Mouse (Mus musculus) activated CD4-positive, CD25-positive, alpha-beta regulatory T cell, adult 4 months (primary cell): ENCODE measurements around the gene Naif1. TPM values are rescaled to one million over a fixed set of nuclear protein-coding genes. Genes with fewer than 3 reads are reported as not detected.

Source experiments
- ATAC-seq: one replicate; pipeline ENCODE4 v1.8.0; 2017
- polyA plus RNA-seq, 2 experiments: library from polyadenylated mRNA; unstranded; fragments of 100-300 nt; shearing (Covaris generic); gene quantifications; one replicate each; pipeline ENCODE4 v1.2.1; 2017

Naif1 gene
- 1 to 10 TPM; 5.2 TPM for polyA plus RNA-seq

DNA sequence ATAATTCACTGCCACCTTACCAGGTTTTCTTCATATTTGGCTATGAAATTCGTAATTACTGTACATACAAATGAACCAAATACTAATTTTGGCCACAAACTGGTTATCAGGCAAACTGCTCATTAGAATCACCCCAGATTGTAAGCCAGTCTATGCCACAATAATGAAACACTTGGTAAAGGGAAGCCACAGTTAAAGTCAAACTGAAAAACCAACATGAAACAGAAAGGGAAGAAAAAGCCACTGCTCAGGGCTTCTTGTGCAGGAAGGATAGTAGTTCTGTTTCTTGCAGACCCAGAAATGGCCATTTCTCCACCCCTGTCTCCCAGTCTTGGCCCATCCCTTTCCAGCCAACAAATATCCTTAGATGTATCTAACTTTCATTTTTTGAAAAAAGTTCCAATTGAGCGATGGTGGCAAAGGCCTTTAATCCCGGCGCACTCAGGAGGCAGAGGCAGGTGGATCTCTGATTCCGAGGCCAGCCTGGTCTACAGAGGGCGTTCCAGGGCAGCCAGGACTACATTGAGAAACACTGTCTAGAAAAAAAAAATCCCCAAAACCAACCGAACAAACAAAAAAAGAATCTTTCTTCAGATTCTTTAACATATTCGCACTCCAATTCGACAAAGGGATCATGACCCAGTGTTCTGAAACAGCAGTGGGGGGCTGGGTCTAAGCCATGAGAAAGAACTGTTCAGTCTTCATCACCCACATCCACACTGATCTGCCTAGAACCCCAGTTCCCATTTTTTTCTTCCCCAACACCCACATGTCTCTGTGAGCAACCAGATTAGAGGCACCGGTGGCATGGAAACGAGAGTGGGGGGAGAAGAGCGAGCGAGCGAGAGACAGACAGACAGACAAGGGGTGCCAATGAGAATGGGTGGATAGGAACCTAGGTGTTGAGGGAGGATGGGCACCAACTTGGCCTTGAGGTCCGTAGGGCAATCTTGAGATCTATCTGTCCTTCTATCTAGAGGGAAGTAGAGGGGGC is at the start of gene Naif1:
Gene Naif1 (plus strand): TSS at position 697 of the 994 bp plus-strand sequence.
- no peak for ATAC-seq

DNA sequence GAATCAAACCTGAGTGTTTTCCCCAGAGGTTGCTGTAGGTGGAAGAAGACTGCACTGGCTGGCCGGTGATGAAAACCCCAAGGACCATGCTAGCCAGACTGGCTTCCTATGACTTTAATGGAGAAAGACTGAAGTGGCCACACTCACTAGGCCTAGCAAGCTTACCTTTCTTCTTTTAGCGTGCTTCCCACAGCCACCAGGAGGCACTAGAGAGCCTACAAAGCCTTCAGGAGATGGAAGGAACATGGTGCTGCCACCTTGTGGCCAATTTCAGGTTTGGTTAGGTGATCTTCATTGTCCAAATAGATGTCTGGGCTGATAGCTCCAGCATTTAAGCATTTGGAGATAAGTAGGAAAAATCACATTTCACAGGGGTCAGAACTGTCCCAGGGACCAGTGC is 45.6 kb upstream of the Naif1 start:
- ATAC-seq: peak; percentile 78

DNA sequence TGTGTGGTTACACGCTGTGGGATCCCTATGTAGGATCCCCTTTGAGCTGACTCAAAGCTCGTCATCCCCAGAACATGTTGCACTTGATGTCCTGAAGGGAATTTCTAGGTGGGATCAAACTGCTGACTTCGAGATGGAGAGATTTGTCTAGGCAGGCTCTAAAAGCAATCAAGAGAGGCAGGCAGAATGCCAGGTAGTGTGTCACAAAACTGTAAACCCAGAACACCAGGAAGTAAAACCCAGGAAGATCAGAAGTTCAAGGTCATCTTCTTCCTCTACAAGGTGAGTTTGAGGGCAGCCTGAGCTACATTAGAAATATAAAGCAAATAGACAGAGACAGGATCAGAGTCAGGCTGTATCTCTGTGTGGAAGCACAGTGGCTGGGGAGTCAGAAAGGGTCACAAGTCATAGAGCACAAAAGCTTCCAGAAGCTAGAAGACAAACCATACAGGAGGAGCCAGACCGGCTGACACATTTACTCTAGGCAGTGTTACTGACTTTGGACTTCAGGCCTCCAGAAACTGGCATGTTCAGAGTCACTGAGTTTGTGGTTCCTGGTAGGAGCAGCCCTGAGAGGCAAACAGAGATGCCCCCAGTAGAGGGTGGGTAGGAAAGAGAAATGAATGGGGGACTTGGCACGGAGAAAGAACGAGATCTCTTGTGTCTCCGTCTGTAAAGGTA is 43.0 kb upstream of the Naif1 start:
- no peak for ATAC-seq

DNA sequence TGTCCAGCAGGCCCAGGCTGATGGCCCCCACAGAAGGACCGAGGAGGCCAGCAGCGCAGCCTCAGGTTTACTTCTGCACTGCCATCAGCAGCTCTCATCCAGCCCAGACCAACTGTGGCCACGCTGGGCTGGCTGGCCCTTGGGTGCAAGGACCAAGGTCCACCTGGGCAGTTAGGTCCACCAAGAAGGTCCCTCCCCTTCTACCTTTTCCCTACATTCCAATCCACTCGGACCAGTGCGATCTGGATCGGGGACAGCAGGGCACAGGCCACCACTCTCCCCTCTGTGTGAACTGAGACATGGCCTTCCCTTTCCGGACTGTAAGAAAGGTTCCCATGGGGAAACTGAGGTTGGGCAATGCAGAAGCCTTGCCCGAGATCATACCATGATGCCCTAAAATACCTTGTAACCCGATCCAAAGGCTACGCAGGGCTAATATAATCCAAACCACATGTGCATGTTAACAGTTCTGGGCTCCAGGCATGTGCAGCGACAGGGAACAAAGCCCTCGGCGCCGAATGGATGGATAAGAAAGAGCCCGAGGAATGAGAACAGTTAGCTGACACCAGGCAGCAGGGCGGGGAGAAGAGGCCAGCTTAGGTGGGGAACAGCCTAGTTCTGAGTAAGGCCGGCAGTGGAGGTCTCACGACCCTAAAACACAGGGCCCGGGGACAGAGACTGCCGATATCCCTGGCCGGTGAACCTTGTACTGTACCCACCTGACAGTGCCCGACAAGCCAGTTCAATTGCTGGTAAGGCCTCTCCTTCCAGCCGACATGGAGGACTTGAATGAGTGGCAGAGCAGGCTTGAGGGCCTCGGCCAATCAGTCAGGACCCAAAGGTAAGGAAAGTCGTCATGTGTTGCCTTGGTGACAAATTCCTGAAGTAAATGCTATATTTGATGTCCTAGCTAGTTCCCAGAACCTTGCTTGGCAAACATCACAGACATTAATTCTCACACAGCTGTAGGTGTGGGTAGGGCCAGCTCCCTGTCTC is 41.5 kb upstream of the Naif1 start:
- no peak for ATAC-seq

DNA sequence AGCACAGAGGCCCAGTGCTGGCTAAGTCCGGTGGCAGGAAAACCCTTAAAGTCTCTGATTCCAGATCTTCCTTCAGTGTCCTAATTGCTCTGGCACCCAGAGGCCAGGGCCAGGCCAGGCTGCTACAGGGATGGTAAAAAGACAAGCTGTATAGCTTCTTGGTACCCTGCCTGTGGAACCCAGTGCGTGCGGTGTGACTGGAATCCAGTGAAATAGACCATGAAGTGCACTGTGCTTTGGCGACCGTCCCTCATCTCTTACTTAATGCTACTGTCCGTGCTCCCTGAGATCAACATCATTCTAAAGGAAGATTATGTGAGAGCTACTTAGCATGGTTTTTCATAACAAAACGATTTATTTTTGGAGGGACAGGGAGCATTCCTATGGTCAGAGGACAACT is 38.9 kb upstream of the Naif1 start:
- no peak for ATAC-seq

DNA sequence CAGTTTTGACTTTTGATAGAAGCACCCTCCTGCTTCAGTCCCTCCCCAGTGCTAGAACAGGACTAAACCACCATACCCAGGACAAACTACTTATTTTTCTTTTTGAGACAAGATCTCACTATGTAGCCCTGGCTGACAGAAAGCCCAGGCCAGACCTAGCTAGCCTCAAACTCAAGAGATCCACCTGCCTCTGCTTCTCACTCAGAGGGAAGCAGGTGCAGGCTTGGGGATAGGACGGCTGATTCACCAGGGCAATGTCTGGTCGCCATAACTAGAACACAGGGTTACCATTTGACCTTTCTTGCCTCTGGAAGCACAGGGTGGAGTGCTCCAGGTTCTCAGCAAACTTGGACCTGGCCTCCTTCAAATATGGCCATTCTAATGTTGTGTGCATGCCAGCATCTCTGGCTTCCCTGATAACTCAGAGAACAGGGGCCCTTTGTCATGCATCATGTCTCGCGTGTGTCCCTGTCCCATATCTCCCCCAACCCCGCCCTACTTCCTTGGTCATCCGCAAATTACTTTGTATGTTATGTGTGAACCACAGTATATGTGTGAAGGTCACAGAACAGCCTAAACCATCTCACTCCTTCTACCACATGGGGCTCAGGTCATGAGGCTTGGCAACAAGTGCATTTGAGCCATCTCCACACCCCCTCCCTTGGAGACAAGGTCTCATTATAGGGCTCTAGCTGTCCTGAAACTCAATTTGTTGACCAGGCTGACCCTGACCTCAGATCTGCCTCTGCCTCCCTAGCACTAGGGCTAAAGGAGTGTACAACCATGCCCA is 37.3 kb upstream of the Naif1 start:
- ATAC-seq: no peak

DNA sequence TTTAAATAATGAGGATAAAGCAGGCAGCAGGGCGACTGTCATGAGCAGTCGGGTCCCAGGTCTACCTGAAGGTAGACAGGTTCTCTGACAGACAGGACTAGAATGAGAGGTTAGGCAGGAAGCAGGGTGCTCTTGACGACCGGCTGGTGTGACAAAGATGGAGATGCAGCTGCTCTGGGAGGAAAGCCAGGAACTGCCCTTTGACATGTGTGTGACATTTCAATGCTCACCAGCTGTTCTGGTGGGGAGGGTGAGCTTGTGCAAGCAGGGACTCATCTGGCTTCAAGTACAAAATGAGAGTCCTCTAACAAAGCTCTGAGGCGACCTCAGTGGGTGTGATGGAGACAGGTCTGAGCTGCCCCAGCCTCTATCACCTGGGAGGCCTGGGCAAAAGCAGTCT is 36.3 kb upstream of the Naif1 start:
- ATAC-seq: no peak

DNA sequence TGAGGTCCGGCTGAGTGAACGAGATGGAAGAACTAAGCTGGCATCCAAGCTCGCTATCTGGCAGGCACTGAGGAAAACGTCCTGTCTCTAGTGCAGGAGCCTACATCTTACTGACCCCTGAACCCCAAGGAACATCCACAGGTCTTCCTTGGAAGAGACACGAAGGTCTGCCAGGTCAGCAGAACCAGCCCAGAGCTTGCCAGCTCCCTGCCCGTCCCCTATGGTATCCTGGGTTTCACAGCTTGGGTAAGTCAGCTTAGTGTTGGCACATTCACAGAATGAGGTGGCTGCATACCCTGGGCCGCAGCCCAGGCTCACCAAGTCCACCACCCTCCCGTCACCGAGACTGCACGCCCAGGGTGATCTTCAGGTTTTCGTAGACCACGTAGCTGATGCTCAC is 34.5 kb upstream of the Naif1 start:
- ATAC-seq: no peak

DNA sequence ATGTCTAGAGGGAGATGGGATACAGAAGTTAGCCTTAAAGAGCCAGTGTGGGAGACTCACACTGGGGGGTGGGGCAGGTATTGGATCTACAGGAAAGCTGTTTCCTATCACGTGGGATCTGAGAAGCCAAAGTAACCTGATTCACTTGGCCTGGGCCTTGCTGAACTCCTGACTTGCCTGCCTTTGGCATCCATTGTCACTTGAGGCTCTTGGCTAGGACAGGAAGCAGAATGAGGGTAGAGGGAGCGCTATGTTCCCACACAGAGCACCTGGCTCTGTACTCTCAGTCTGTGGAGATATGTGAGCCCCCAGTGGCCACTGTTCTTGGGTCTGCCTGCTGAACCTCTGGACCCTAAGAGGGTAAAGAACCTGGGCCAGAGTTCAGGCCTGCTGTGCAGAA is 33.7 kb upstream of the Naif1 start:
- ATAC-seq: no peak

DNA sequence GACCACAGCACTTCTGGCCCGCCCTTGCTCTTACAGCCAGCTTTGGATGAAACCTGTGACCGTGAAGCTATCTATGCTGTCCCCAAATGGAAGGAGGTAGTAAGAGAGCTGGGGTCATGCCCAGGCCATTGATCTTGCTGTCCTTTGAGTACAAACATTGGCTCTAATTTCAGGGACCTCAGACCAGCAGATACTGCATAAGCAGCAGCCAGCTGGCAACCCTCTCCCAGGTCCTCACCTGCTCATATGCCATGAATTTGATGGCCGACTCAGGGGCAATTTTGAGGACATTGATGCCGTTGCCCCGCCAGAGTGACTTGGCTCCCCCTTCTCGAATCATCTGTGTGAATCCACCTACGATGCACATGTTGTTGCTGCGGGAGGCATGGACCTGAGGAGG is 32.8 kb upstream of the Naif1 start:
- no peak for ATAC-seq

DNA sequence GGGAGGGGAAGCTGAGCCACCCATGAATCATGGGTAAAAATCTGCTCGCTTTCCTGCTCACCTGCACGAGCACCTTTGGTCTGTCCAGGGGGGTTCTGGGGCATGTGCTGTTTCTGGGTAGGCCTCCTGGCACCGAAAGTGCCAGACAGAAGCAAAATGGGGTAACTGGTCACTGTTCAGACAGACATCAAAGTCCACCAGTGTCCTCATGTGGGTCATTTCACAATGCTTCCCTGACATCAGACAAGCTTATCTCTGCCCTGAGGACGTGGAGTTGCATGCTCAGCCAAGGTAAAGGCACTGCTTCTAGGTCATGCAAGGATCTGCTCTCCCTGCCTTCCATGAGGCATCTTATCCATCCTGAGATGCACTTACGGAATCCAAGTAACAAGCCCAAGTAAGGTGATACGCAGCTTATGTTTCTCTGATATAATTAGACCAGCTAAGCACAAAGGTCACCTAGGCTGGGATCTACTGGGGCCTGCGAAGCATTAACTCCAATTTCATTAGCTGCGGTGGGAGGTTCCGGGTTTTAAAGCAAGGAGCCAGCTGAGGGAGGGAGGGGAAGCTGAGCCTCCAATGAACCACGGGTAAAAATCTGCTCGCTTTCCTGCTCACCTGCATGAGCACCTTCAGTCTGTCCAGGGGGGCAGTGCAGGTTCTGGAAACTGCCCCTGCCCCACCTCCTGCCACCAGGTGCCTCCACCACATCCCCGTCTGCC is 31.7 kb upstream of the Naif1 start:
- ATAC-seq: no peak

DNA sequence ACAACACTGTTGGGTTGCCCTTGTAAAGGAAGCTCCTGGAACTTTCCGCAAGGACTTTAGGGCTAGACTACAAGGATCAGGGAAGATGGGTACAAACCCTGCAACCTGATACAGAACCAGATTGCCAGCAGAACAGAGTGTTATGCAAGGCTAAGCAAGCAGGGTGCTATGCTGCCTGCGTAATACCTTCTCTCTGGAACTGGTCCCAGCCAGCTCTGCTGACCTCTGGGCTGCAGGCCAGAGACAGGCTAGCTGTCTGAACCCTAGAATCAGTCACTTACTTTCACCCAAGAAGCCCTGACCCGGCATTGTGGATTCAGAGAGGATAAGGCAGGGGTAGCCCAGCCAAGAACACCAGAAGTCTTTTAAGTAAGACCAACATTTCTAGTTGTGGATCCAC is 30.9 kb upstream of the Naif1 start:
- no peak for ATAC-seq

DNA sequence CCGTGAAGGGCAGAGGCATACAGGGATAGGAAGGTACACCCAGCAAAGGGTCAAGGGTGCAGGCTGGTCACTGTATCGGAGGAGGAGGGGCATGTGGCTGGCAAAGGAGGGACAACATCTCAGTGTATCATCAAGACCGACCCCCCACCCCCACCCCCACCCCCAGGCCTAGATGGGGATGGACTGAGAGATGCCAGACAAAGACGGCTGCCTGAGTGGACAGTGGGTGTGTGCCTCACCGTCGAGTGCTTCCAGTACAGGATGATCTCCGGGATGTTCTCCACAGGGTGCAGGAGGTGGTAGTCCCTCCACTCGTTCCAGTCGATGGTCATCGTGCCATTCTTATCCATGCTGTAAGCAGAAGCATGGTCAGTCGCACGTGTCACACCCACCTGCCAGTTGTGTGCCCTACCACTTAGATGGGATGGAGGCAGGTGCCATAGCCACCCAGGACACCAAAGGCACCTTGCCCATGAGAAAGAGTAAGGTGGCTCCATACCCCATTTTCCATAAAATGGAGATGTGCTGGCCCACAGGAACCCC is 30.1 kb upstream of the Naif1 start:
- no peak for ATAC-seq

DNA sequence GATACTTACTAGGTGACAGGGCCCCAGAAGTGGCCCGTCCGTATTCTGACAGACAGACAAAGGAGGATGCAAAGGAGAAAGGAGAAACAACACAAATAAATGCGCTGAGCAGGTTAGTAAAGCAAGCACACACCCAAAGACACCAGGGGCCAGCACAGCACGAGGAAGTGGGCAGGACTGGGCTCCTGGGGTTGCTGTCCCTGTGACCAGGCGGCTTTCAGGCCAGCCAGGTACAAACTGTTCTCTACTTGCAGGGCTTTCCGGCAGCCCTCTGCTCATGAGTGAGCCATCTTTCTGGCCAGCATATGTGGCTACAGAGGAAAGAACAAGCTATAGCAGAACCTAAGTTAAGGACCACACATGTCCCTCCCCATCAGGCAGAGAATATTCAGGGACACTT is 29.6 kb upstream of the Naif1 start:
- no peak for ATAC-seq

DNA sequence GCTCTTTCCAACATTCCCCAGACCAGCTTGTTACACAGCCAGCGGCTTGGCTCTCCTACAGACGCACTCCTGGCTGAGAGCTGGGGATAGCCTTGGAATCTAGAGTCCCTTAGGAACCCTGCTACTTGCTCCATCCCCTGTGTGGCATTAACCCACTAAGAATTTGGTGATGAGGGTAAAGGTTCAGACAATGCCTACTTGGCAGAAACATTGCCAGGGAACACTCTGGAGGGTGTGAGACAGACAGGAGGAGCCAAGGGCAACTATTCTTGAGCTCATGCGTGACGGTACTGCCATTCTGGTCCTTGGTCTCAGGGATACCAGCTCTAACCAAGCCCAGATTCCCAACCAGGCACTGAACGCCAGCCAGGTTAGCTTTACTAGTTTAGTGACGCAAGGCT is 28.4 kb upstream of the Naif1 start:
- no peak for ATAC-seq

DNA sequence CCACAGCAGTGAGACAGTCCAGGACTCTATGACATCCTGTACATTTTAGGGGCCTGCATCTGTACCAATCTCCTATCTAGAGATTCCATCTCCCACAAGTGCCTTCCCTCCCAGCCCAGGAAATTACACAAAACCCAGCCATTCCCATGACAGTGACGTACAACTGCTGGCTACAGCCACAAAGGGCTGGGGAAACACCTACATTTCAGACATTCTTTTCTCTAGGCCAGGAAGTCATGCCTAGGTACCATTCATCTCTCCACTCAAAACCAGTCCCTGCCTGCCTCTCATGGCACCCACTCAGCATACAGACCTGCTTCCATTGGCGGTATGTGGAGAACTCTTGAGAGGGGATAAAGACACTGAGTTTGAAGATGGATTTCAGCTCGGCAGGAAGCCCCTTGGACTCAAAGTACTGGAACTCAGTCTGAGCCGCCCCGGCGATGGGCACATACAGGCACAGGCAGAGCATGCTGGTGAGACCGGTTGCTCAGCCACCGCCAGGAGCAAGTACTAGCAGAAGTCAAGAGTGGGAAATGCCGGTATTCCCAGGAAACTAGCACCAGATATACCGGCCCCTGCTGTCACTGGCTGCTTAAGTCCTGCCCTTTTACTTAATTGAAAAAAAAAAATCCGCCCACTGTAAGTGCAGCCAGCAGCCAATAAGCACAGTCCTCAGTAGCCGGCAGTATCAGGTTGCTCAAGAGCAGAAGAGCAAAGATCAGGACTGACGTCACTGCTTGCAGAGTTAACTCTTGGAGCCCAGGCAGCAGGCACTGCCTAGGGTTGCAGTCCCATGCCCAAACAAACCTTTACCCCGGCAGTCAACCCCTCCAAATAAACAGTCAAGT is 26.6 kb upstream of the Naif1 start:
- peak; percentile 77 for ATAC-seq

DNA sequence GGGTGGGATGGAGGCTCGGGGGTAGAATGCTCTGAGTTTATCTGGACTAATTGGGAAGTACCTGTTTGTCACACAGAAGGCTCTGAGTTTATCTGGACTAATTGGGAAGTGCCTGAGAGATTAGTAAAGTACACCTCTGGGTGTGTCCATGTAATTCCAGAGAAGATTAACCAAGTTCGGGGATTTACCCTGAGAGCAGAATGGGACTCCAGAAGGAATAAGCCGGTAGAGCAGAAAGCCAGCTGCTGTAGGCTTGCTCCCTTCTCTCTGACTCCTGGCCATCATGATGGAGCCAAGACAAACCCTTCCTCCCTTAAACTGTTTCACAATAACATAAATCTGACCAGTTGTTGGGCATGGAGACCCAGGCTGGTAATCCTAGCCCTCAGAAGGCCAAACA is 25.5 kb upstream of the Naif1 start:
- ATAC-seq: no peak

DNA sequence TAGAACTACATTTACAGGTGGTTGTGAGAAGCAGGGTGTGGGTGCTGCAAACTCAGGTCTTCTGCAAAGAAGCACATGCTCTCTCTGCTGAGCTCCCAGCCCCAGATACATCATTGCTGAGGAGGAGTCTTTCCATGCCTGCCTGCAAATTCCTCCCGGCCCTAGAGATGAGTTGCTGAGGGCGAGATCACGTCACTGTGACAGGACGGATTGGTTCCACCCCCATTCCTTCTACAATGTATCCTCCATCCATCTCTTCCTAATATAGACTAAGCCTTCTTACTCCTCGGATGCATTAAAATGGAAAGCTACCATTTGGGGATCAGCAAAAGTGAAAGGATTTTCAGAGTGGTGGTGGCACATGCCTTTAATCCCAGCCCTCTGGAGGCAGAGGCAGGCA is 24.7 kb upstream of the Naif1 start:
- no peak for ATAC-seq

DNA sequence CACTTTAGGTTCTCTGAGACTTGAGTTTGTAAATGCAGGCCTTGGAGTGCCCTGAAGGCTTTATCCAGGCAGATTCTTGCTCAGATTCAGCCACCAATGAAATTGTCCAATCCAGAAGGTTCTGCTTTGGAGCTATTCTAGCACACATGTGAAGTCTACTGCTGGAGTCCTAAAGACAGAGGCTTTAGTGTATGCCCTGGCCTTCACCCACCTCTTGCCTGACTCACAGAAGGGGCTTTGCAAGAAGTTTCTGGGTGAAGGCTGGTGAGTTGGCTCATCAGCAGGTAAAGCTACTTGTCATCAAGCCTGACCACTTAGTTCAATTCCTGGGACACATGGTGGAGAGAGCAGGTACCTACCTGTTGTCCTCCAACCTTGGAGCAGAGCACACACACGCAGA is 24.1 kb upstream of the Naif1 start:
- no peak for ATAC-seq

DNA sequence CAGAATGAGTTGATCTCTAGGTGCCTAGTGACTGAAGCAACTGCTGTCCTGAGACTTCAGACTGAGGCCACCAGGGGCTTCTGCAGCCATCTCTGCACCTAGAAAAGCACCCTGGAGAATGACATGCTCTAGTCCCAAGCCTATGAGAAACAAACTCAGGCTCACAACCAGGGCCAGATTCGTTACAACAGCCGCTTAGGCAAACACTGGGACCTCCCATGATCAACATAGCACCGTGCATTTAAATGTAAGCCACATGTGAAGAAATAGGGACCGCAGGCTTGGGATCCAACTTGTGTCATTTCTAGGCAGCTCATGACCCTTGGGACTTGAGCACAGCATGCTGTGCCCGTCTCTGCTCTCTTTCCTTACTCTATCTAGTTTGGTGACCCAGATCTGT is 22.5 kb upstream of the Naif1 start:
- ATAC-seq: no peak
